Mouse (Mus musculus) lung, embryonic 14.5 days (tissue): ENCODE data around the gene Vps41. TPM values are rescaled to one million over a fixed set of nuclear protein-coding genes. Genes with fewer than 3 reads are reported as not detected.

ENCODE experiments used
- ATAC-seq: fragments of 200-750 bp; cut with Nextera tagmentation; 2 replicates; pipeline ENCODE4 v1.8.0; 2017; ENCODE audit warnings: mild to moderate bottlenecking, moderate TSS enrichment, moderate library complexity; ENCODE audit not compliant: insufficient read depth
- DNase-seq: peaks from one replicate; pipeline ENCODE4 v3.0.0-alpha.2; 2015
- H3K27ac ChIP-seq: fragments of 300-500 bp; sonication (generic); 2 replicates; pipeline ENCODE4 v1.5.1; 2014; ENCODE audit warnings: low read depth, mild to moderate bottlenecking, moderate library complexity
- H3K27me3 ChIP-seq: fragments of 300-500 bp; sonication (generic); 2 replicates; pipeline ENCODE4 v1.6.1; 2014; ENCODE audit warnings: low read length, control low read depth; ENCODE audit not compliant: insufficient read depth
- H3K36me3 ChIP-seq: fragments of 300-500 bp; sonication (generic); 2 replicates; pipeline ENCODE4 v1.6.1; 2014; ENCODE audit warnings: control low read depth; ENCODE audit not compliant: insufficient read depth
- H3K4me1 ChIP-seq: fragments of 300-500 bp; sonication (generic); 2 replicates; pipeline ENCODE4 v1.6.1; 2014; ENCODE audit warnings: antibody characterized with exemption, control low read depth; ENCODE audit not compliant: insufficient read depth
- H3K4me2 ChIP-seq: fragments of 300-500 bp; sonication (generic); 2 replicates; pipeline ENCODE4 v1.6.1; 2014; ENCODE audit warnings: mild to moderate bottlenecking
- H3K4me3 ChIP-seq: fragments of 300-500 bp; sonication (generic); 2 replicates; pipeline ENCODE4 v1.5.1; 2014; ENCODE audit warnings: low read depth, low read length
- H3K9ac ChIP-seq: fragments of 300-500 bp; sonication (generic); 2 replicates; pipeline ENCODE4 v1.6.1; 2014
- H3K9me3 ChIP-seq: fragments of 300-500 bp; sonication (generic); 2 replicates; pipeline ENCODE4 v1.6.1; 2016; ENCODE audit warnings: low read depth, low read length, control low read depth
- CTCF ChIP-seq: IDR thresholded peaks from 2 replicates; pipeline ENCODE4 v1.5.1; 2016; ENCODE audit warnings: antibody characterized with exemption, low read depth
- WGBS: fragments of 180-500 bp; shearing (Covaris S2); extraction: QIAGEN DNeasy Blood & Tissue Kit; methylation state at CpG from one replicate; pipeline ENCODE4 v1.1.7; 2014; 5-methylcytosine and 5-hydroxymethylcytosine counted together
- polyA plus RNA-seq: library from polyadenylated mRNA; unstranded; fragments of >200 nt; fragmentation: Nextera tagmentation; extraction: Ambion mirVana; gene quantifications from 2 replicates; pipeline ENCODE4 v1.2.1, GENCODE M21; 2014

Gene Vps41
- polyA plus RNA-seq, 1 experiment from 2014 or later: 61.7 TPM

DNA sequence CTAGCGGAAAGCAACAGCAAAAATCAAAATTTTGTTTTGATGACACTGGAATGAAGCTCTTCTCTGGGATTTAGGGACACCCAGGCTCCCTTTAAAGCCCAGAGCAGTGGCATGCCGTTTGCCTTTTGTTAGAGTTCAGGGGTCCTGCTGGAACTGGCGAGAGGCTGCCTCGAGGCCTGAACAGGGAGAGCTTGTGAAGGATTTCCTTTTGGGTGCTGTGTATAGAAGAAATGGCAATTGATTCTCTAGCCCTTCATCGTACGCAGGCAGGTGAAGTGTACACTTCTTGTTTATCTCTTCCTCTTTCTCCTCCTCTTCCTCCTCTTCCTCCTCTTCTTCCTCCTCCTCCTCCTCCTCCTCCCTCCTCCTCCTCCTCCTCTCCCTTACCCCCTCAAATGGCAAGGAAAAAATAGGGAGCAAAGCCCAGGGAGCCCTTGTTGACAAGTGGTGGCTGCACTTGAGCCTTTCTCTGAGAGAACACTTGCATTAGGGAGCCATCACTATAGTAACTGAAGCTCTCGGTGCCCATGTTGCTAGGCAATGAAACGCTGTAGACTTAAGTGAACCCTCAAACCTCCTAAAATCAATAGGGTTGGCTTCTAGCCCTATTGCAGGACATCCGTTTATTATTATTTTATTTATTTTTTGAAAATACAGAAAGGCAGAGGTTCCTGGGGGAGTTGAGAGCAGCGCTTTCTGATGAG lies 107.5 kb downstream of the Vps41 start:
- WGBS: 63% methylated on average over 10 of the region's 10 CpGs
- Histone ChIP-seq H3K4me1 (no peaks in the 10 kb centered on the region), H3K36me3 (peaks cover 9% of the 10 kb centered on the region; the same call in 1 of the 2 replicates), H3K9me3 (no peaks in the 10 kb centered on the region), H3K27ac (no peak overlapping the region), H3K4me2 (no peak overlapping the region), H3K4me3 (no peak overlapping the region), H3K9ac (no peak overlapping the region), H3K27me3 (no peaks in the 10 kb centered on the region)
- DNase-seq (no peak), ATAC-seq (no peak)
- TF ChIP-seq CTCF: no peak

DNA sequence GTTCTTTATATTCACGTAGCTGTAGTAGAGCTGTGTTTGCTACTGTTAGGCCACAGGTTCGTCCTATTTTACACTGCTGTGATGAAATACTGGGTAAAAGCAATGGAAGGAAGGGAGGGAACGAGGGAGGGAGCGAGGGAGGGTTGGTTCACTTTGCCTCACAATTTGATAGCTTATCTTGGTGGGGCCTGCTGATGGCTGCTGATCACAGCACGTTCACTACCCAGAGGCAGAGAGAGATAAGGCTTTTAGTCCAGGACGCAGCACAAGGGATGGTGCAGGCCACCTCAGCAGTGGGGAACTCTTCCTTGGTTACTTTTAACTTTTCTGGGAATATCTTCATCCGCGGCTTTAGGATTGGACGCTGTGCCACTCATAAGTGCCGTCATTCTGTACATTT lies 109.9 kb downstream of the Vps41 start:
- Histone ChIP-seq H3K27me3 (no peaks in the 10 kb centered on the region), H3K4me3 (no peak overlapping the region), H3K9me3 (no peaks in the 10 kb centered on the region), H3K4me2 (no peak overlapping the region), H3K4me1 (no peaks in the 10 kb centered on the region), H3K27ac (no peak overlapping the region), H3K9ac (no peak overlapping the region), H3K36me3 (0 out of 2 replicates have a peak, but pooled peaks cover 5% of the 10 kb centered on the region)
- 79% methylated on average over 10 of the region's 10 CpGs for WGBS
- ATAC-seq (no peak), DNase-seq (no peak)
- no peak for TF ChIP-seq CTCF

DNA sequence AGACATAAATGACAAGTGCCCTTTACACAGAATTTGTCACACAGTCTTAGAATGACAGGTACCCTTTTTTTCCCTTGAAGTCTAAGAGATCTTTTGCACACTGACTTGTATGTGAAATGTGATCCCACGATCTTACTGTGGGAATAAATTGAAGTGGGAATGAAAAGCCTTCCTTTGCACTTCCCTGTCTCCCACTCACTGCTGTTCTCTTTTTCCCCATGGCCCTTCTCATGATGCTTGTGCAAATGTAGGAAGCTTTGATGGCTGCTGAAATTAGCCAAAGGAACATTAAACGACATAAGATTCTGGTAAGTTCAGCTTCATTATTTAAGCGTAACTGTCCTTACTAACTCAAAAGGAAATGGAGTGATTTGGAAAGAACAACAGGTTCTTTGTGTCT lies 113.4 kb downstream of the Vps41 start:
- Histone ChIP-seq H3K36me3 (0 out of 2 replicates have a peak, but pooled peaks cover 5% of the 10 kb centered on the region), H3K27ac (no peak overlapping the region), H3K4me2 (no peak overlapping the region), H3K9ac (no peak overlapping the region), H3K9me3 (no peaks in the 10 kb centered on the region), H3K27me3 (no peaks in the 10 kb centered on the region), H3K4me1 (no peaks in the 10 kb centered on the region), H3K4me3 (no peak overlapping the region)
- WGBS: 68% methylated on average over 3 of the region's 3 CpGs
- no peak for TF ChIP-seq CTCF
- ATAC-seq (no peak), DNase-seq (no peak)

DNA sequence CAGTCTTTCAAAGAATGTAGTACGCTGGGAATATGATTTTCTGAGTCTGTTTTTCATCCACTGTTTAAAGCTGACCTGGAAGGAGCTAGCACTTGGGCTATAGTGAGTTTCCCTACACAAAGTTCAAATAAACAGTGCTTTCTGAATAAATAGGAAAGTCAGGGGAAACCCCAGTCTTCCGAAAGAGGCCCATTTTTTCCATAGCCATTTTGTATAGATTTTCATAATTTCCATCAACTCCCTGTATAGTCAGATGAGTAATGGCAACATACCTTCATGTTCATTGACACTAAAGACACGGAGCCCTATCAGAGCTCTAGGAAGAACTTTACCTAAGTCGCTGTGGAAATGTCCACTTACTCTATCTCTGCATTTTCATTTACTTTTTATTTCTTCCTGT lies 122.1 kb downstream of the Vps41 start:
- no peaks in the 10 kb centered on the region for H3K27me3 ChIP-seq
- H3K4me3 ChIP-seq: no peak overlapping the region
- no peaks in the 10 kb centered on the region for H3K9me3 ChIP-seq
- H3K27ac ChIP-seq: no peak overlapping the region
- no peak for DNase-seq
- H3K9ac ChIP-seq: no peak overlapping the region
- 88% methylated on average over 4 of the region's 4 CpGs for WGBS
- TF ChIP-seq CTCF: no peak
- ATAC-seq: no peak
- H3K4me1 ChIP-seq: no peaks in the 10 kb centered on the region
- H3K4me2 ChIP-seq: no peak overlapping the region
- H3K36me3 ChIP-seq: no peaks in the 10 kb centered on the region

DNA sequence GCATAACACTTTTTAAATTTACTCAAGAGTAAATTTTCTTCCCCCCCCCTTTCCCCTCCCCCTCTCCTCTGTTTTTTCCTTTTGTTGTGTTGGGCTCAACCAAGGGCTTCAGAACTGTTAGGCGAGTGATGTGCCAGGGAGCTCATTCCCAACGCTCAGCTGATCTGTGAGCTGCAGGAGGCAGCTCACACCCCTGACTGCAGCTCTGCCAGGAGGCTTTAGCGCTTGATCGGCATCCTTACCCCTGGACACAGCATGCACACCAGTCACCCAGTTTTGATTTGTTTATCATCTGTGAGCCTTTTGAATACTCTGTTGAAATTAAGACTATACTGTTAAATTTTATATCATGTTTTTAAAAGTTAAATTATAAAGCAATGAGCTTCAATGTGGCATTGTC lies 123.3 kb downstream of the Vps41 start:
- ATAC-seq (no peak), DNase-seq (no peak)
- TF ChIP-seq CTCF: no peak
- WGBS: 61% methylated on average over 4 of the region's 4 CpGs
- Histone ChIP-seq H3K27ac (no peak overlapping the region), H3K4me2 (no peak overlapping the region), H3K4me3 (no peak overlapping the region), H3K9ac (no peak overlapping the region), H3K27me3 (no peaks in the 10 kb centered on the region), H3K36me3 (0 out of 2 replicates have a peak, but pooled peaks cover 3% of the 10 kb centered on the region), H3K4me1 (no peaks in the 10 kb centered on the region), H3K9me3 (no peaks in the 10 kb centered on the region)

DNA sequence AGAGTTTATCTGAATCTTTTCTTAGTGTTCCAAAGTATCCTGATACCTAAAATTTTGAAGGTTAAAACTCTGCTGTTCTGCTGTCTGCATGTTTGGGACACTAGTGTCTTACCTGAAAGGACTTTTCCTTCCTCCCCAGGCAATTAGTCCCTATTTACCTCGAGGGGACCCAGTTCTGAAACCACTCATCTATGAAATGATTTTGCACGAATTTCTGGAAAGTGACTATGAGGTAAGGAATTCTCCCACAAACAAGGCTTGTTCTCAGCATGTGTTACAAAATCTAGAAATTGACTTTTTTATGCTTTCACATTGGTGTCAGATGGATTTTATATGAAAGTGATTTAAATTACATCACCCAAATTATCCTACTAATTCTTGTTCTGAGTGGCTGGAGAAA lies 123.9 kb downstream of the Vps41 start:
- ATAC-seq: no peak
- WGBS: 66% methylated on average over 2 of the region's 2 CpGs

DNA sequence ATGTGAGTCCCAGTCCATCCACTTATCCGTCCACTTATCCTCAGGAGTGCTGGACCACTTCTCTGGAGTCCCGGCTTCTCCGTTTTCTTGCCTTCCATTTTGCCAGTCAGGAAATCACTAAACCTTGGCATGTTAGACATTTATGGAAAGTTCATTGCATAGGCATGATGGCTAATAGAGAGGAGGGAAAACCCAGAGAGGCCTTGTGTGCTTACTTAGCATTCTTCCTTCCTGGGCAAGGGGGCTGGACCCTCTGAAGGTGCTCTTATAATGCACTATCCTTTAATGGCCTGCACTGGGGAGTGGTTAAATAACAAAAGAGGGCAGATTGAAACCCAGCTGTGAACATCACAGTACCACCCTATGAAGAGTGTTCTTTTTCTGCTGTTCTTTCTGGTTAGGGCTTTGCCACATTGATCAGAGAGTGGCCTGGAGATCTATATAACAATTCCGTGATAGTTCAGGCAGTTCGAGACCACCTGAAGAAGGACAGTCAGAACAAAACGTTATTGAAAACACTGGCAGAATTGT lies 124.7 kb downstream of the Vps41 start:
- no peaks in the 10 kb centered on the region for H3K4me1 ChIP-seq
- no peaks in the 10 kb centered on the region for H3K9me3 ChIP-seq
- 86% methylated on average over 6 of the region's 6 CpGs for WGBS
- no peaks in the 10 kb centered on the region for H3K27me3 ChIP-seq
- H3K4me2 ChIP-seq: no peak overlapping the region
- no peak overlapping the region for H3K9ac ChIP-seq
- ATAC-seq (no peak), DNase-seq (no peak)
- H3K36me3 ChIP-seq: peaks cover 4% of the 10 kb centered on the region; the same call in 1 of the 2 replicates
- no peak overlapping the region for H3K4me3 ChIP-seq
- no peak for TF ChIP-seq CTCF
- H3K27ac ChIP-seq: no peak overlapping the region

More for the DNA sequence above, 123.9 kb downstream of the Vps41 start:
- no peak for DNase-seq
- Histone ChIP-seq H3K27me3 (no peaks in the 10 kb centered on the region), H3K9me3 (no peaks in the 10 kb centered on the region), H3K9ac (no peak overlapping the region), H3K4me3 (no peak overlapping the region), H3K4me1 (no peaks in the 10 kb centered on the region), H3K27ac (no peak overlapping the region), H3K4me2 (no peak overlapping the region), H3K36me3 (peaks cover 4% of the 10 kb centered on the region; the same call in 1 of the 2 replicates)
- TF ChIP-seq CTCF: no peak
